Mouse (Mus musculus): ENCODE data around the gene Slc1a5.

The Slc1a5 gene

DNA sequence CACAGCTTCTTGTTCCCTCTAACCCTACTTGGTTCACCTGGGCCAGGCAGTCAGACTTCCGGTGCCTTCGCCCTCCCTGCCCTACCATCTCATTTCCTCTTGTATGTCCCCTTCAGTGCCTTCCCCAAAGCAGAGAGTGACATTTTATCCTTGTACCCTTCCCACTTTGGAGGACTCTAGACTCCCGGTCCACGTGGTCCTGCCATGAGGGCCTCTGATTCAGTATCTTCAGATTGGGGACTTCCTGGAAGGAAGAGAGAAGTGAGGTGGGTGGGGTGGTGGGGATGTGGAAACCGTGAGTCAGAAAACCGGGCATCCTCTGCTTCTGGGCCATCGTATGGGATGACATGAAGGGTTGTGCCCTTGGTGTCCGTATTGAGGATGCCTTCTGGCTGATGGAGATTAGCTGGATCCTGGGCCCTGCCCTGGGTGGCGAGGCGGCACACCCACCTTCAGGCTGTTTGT, 2.1 kb downstream of the Slc1a5 start:
- DNase-seq, result no peak

DNA sequence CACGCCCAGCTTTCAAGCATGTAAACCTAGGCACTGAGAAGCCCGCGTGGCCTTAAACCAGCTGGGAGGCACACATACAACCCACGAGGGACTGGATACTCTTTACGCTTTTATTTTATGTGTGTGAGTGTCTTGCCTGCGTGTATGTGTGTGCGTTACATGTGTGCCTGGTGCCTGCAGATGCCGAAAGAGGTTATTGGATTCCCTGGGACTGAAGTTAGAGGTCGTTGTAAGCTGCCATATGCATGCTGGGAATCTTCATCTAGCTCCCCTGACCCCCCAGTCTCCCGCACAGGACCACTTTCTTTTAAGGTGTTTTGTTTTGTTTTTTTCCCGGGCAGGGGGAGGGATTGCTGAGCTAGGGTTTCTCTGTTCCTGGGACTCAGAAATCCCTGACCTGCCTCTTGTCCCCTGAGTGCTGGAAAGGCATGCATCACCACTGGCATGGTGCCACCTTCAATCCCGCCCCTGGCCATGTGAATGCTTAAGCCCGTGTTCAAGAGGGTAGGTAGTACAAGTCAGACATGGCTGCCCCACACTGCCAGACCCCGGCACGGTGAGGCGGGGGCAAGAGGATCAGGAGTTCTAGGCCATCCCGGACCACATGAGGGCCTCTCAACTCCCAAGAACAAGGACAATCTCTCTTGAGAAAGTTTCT, 2.7 kb downstream of the Slc1a5 start:
- DNase-seq, result no peak

DNA sequence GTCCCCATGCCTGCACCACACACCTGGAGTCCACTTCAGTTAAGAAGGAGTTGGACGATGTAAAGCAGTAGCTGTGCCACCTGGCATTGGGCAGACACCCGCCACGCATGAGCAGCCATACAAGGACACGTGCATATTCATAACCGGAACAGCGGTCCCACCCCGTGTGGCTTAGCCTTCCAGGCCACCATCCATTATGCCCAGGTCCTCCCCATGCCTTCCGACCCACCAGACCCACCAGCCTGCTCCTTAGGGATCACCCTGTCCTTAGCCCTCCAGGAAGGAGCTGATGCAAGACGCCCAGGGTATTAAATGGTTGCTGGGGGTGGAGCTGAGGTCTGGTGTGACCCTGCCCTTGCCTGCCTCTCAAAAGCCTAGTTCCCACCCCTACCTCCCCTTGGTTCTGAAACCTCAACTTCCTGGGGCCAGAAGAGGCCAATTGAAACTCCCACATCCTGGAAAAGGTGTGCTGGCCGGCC, 3.4 kb downstream of the Slc1a5 start:
- no peak for DNase-seq

DNA sequence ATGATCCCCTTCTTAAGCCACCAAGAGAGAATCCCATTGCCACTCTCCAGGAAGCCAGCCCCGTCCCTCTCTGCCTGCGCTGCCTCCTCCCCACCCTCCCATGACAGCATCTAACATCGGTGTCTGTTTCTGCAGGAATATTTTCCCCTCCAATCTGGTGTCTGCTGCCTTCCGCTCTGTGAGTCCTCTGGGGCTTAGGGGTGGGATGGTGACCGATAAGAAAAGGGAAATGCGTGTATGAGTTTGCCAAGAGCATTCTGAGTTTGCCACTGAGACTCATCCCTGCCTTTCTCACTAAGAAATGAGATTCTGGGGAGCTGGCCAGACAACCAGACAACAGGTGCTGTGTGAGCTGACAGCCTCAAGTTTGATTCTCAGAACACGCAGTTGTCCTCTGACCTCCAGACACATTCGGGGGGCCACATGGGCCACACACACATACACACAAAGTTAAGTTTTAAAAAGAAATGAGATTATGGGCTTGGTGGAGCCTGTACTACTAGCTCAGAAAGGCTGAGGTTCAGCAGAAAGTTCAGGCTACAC, 4.5 kb downstream of the Slc1a5 start:
- no peak for DNase-seq

DNA sequence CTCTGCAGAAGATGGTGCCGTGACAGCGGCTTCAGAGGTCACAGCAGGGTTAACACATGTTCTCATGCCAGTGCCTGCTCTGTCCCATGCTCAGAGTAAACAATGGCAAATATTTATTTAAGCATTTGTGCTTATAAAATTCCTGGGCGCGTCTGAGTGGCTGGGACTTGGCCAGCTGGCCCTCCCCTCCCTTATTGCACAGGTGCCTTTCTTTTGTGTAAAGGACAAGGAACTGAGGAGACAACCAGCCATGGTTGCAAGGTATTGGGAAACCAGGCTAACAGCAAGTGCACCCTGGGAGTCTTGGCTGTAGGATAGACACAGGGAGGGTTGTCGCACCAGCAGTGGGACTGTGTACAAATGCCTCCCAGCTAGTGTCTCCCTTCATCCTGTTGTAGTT, 11.2 kb downstream of the Slc1a5 start:
- DNase-seq, result no peak

DNA sequence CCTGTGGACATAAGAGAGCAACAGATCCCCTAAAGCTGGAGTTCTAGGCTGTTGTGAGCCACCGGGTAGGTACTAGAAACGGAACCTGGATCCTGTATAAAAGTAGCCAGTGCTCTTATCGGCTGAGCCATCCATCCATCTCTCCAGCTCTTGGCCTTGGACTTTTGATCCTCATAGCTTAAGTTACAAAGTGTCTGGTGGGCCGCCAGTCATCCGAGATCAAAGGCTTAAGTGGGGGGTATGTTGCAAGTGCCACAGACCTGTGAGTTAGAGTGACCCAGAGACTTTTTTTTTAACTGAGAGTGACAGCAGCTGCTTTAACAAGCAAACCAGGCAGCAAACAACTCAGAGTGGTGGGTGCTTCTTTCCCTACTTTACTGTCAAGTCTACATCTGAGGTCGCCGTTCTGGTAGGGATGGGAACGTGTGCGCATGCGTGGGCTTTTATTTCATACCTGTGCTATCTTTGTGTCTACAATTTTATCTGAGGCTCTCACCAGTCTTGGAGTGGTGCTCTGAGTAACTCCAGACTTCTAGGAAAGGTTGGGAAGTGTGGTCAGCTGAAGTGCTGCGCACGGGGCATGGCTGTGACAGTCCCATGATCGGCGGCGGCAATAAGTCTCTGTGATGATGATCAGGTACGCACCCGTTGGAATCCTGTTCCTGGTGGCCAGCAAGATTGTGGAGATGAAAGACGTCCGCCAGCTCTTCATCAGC, 12.0 kb downstream of the Slc1a5 start:
- DNase-seq, result no peak

DNA sequence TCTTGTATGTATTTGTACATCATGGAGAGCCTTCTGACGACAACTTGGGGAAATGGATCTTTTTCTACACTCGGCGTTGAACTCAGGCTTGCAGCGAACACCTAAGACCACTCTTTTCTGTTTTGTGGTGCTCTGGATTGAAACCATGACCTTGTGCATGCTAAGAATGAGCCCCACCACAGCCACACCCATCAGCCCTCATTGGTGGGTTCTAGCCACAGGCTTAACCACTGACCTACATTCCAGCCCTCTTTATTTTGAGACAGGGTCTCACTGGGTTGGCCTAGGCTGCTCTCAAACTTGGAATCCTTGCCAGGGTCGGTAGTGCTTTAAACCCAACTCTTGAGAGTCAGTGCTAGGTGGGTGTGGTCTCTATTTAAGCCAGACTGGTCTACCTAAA, 13.7 kb downstream of the Slc1a5 start:
- no peak for DNase-seq

DNA sequence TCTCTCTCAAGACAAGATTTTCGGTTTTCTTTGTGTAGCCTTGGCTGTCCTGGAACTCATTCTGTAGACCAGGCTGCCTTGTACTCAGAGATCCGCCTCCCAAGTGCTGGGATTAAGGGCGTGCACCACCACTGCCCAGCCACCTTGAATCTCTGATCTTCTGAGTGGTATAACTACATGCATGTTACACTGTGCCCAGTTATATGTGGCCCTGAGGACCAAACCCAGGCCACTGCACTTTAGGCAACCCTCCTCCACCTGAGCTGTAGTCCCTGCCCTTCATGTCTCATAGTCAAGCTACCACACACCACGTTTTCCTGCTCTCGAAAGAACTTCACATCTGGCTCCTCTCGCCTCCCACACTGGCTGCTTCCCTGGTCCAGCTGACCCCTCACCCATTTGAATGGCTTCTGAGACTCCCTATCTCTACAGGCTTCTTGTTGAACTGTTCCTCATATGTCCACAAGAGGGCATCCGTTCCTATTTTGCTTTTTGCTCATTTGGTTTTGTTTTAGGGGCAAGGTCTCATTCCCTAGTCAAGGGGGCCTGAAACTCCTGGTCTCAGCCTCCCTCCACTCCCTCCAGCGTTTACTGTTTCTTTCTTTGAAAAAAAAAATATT, 23.4 kb downstream of the Slc1a5 start:
- no peak for DNase-seq

DNA sequence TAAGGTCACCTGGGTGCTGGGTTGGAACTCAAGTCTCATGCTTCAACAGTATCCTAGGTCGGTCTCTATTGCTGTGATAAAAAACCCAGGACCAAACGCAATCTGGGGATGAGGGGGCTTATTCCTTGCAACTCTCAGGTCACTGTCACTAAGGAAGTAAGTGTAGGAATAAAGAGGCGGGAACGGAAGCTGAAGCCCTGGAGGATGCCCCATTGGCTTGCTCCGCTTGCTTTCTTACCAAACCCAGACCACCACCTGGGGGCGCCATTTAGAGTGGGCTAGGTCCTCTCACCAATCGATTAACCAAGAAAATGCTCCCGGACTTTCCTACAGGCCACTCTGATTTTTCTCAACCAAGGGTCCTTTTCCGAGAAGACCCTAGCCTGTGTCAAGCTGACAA, 26.8 kb downstream of the Slc1a5 start:
- DNase-seq, result no peak

DNA sequence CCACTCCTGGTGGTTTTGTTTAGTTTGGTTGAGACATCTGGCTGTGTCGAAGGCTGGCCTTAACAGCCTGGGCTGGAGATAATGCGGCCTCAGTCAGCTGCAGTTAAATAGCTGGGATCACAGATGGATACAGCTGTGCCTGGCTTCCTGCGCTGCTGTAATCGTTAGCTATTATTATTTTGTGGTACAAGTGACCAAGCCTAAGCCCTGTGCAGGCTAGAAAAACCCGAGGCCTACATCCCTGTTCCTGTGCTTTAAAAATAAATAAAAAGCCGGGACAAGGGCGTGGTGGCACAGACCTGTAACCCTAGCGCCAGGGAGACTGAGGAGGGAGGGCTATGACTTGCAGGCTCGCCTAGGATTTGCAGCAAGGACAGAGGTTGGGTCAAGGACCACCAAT, 27.5 kb downstream of the Slc1a5 start:
- DNase-seq, result no peak

DNA sequence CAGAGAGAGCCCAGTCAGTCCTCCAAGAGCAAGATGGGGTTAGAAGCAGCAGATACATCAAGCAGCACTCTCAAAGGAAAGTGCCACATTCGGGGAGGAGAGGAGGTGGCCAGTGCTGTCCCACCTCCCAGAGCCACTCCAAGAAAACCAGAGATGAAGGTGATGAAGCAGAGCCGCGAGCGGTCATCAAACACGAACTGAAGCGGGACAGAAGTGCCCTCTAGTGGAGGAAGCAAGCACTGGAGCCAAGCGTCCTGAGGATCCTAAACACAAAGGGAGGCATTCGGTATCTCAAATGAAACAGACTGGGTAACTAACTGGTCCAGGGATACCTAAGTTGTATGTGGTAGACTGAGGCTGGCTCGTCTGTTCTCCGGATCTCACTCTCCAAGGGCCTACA, 28.6 kb downstream of the Slc1a5 start:
- peak; percentile 80 for DNase-seq

DNA sequence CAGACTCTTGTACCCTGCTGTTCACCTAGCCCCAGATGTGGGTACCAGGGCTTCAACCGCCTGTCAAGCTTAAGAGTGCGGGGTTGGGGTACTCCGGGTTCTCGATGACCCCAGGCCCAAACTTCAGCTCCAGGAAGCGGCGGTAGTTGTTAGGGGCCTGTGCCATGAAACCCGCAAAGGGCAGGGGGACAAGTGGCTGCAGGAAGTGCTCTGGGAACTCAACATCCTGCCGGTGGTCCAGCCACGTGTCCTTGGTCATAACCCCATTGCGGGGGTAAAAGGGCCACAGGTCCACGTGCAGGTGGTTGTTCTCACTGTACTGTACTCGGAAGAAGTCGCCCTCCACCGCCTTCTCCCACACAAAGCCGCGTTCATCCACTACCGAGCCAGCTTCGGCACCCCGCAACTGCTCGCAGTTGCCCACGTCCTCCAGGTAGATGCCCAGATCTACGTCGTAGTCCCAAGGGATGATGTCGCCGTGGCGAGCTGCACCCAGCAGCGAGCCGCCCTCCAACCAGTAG, 29.3 kb downstream of the Slc1a5 start:
- no peak for DNase-seq

DNA sequence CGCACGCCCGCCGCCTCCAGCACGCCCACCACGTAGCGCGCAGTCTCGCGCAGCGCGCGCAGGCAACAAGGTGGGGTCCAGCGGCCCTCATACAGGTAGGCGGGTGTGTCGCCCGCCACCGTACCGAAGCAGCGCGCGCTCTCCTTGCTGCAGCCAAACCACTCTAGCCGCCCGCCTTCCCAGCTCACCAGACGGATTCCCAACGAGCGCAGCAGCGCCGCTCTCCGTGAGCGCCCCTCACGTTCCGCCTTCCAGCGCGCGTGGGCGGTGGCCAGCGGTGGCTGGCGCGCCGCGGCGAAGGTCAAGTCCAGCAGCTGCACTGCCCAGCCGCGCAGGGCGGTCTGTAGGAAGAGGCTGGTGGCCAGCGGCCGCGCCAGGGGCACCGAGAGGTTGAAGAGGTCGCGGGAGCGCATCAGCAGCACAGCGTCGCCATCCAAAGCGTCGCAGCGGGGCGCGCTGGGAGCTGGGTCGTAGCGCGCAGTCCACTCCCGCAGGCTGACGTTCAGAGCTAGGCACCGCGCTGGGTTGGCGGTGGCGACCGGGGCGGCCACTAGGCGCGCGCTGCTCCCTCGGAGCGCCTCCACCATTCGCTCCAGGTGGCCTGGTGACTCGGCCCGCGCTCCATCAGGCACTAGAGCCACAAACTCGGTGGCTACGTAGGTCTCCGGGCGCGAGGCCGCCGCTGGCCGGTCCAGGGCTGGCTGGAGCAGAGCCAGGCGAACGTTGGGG, 29.9 kb downstream of the Slc1a5 start:
- peak; percentile 62 for DNase-seq

DNA sequence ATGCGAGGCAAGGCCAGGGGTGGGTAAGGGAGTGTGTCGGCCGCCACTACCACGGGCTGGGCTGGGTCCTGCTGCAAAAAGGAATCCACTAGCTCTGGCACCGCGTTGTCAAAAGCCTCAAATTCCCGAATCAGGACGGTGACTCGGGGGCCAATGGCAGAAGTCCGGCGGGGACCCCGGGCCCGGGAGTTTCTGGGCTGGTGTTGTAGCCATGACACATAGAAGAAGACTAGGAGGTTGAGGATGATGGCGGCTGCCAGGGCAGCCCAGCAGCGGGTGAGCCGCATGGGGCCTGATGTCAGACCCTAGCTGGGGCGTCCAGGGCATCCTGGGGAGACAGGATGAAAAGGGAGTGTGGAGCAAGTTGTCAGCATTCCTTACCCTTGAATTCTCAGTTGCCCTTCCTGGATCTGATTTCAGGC, 30.5 kb downstream of the Slc1a5 start:
- no peak for DNase-seq

DNA sequence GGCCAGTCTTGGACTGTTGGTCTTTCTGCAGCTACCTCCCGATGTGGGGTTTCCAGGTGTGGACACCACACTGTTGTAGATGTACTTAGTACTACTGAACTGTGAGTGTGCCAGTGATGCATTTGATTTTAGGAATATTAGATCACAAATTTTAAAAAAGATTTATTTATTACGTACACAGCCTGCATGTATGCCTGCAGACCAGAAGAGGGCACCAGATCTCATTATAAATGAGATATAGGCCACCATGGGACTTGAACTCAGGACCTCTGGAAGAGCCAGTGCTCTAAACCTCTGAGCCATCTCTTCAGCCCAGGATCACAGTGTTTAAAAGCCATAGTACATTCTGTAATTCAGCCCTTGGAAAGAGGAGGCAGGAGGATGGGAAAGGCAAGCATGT, 31.4 kb downstream of the Slc1a5 start:
- no peak for DNase-seq

DNA sequence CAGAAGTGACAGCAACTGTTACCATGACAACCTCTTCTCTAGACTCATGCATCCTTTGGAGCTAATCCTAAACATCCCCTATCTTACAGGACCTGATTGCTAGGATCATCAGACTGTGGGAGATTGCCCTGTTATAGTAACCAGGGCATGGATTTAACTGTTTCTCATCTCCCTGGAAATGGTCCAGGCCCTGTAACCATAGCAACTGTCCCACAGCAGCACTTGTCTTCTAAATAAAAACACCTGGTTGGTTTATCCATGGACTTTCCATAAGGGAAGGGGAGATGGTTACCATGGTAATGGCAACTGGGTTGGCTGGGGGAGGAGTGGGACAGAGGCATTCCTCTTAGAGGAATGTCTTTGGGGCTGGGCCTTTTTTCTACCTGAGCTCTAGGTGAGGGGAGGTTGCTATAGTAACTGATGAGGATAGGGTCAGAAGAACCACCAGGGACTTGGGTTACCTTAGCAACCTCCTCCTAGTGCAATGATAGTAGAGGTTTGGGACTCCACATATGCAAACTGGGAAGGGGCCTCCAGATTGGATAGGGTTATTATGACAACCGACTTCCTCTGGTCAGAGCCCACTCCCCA, 34.3 kb downstream of the Slc1a5 start, which contains the start of gene Strn4:
TSS of gene Strn4 (plus strand) at position 539 of the 591 bp plus-strand sequence.
- peak; percentile 42 for DNase-seq

DNA sequence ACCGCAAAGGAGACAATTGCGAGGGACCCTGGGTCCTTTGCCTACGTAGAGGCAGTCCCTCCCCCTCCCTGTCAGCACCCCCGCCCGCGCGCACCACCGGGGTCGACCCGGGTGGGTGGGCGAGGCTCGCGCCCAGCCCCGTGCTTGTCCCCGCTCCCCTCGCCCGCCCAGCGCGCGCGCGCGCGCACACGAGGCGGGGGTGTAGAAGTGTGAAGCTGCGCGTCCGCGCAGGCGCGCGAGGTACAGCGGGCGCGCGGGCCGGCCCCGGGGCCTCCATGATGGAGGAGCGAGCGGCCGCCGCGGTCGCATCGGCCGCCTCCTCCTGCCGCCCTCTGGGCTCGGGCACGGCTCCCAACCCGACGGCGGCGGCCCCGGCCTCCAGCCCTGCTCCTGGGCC, 34.9 kb downstream of the Slc1a5 start:
- peak; percentile 78 for DNase-seq

DNA sequence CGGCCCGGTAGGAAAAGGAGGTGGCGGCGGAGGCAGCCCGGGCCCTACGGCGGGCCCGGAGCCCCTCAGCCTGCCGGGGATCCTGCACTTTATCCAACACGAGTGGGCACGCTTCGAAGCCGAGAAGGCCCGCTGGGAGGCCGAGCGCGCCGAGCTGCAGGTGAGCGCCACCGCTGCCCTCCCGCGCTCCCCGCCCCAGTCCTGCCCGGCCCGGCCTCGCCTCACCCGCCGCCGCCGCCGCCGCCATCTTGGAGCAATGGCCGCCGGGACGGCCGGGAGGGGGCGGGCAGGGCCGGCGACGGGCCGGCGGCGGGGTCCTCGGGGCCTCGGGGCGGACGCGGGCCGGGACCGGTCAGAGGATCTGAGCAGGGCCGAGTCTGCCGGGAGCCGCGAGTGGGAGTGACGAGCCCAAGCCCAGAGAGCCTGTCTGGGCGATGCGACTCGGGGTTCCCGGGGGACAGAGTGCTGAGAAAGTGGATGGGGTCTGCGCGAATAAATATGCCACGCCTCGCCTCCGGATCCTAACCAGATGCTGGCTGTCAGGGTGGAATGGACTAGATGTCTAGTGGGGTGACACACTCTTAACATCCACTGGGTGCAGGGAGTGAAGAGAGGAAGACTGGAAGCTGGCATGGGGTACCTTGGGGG, 35.5 kb downstream of the Slc1a5 start, which contains the start of gene Fkrp:
TSS of gene Fkrp (minus strand) at position 258 of the 648 bp plus-strand sequence.
- DNase-seq, result peak; percentile 60

DNA sequence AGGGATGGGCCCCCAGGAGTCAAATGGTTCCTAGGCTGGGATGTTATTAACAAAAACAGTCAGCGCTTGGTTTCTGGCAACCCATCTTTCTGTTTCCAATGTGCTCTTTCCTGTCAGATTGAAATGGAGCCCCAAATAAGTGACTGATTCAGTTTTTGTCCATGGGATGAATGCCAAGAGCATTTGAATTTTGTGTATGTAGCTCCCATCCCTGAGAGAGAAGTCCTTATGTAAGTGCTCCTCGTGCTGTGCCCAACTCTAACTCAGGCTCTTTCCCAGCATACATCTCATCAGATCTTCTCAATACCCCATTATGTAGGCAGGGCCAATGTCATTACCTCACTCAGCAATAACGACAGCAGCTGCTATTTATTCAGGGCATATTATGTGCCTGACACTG, 36.6 kb downstream of the Slc1a5 start:
- peak; percentile 23 for DNase-seq

DNA sequence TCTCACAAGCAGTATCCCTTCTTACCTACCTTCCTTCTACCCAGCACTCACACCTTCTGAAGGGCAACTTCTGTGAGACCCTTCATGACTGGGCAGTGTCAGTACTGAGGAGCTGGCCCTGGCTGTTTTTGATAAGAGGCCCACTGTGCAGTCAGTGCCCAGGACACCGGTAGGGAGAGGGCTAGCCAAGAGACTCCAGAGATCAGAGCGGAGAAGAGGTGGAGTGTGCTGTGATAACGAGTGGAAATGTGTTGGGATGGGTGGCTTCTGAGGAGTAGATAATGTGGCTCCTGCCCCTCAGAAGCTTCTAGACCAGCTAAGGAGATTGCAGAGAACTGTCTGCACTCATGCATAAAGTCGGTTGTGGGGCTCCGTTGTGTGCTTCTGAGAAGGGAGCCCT, 38.7 kb downstream of the Slc1a5 start:
- DNase-seq, result no peak

DNA sequence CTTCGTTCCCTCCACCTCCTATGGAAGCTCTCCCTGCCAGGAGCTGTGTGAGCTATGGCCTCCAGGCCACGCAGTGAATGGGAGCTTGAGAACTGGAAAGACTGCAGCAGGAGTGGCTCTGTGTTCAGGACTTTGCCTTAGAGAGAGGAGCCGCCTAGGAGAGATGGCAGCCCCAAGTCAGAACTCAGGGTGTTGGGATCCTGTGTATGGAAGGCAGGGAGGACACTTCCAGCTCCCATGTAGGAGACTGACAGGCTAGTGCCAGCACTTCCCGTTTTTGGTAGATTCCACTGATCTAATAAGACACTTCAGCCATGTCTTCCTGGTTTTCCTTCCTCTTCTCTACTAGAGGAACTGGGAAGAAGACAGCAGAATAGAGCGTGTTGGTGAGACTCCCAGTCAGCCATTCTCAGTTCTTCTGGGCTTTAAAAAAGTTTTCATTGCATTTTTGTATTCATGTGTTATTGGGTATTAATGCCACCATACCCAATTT, 39.2 kb downstream of the Slc1a5 start:
- peak; percentile 26 for DNase-seq
